ENCODE assay signal across 23 mouse cellular contexts in the genomic region with DNA sequence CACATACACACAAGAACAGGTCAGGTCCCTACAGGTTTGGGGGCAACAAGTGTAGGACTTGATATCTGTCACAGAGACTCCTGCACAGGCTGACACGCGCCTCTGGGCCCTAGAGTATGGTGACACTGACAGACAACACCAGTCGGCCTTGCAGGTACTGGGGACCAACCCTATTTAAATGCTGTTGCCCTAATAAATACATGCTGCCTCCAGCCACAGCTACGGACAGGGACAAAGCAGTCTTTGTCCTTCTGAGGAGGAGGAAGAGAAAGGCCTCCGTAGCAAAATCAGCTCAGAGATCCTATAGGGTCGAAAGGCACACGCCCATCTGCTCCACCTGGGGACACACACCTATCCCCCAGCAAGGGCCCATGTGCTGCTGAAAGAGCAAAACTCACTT. TPM values are rescaled to one million over a fixed set of nuclear protein-coding genes. Genes with fewer than 3 reads are reported as not detected.
DNase-seq lines count a peak whose midpoint lies in the region; ATAC-seq and TF ChIP-seq lines count a peak whose summit lies in the region.
"Had no signal": no experiment of that assay in that cellular context is flagged by ENCODE, and none has a peak within 500 bp of the region (broad histone marks: within the 10 kb centered on the region; RNA-seq: fewer than 3 reads in every experiment).

No protein-coding gene starts in this region.

- no peaks in the 10 kb centered on the region for H3K27me3 ChIP-seq in midbrain, embryonic 13.5 days
- no peaks in the 10 kb centered on the region for H3K27me3 ChIP-seq in midbrain, embryonic 11.5 days (ENCODE audit: control insufficient read depth, insufficient read depth, low read length)
- no peaks in the 10 kb centered on the region for H3K27me3 ChIP-seq in intestine, embryonic 15.5 days (replicated peaks)
- H3K27me3 ChIP-seq in intestine, postnatal 0 days (replicated peaks; ENCODE audit: control insufficient read depth, insufficient read depth, low read length): no peaks in the 10 kb centered on the region
- H3K27me3 ChIP-seq: embryonic facial prominence, embryonic 13.5 days; embryonic facial prominence, embryonic 15.5 days; forebrain, embryonic 12.5 days had no signal

- H3K4me2 ChIP-seq in midbrain, embryonic 13.5 days (replicated peaks): no peak overlapping the region
- no peak overlapping the region for H3K4me2 ChIP-seq in midbrain, embryonic 11.5 days
- no peak overlapping the region for H3K4me2 ChIP-seq in intestine, embryonic 15.5 days (replicated peaks)
- H3K4me2 ChIP-seq in intestine, postnatal 0 days (replicated peaks; ENCODE audit: low read depth): no peak overlapping the region
- H3K4me2 ChIP-seq: embryonic facial prominence, embryonic 13.5 days; embryonic facial prominence, embryonic 15.5 days; forebrain, embryonic 12.5 days had no signal

- no peaks in the 10 kb centered on the region for H3K9me3 ChIP-seq in midbrain, embryonic 13.5 days
- no peaks in the 10 kb centered on the region for H3K9me3 ChIP-seq in midbrain, embryonic 11.5 days (ENCODE audit: control insufficient read depth, low read length)
- no peaks in the 10 kb centered on the region for H3K9me3 ChIP-seq in intestine, embryonic 15.5 days
- no peaks in the 10 kb centered on the region for H3K9me3 ChIP-seq in intestine, postnatal 0 days (ENCODE audit: control insufficient read depth)
- H3K9me3 ChIP-seq: embryonic facial prominence, embryonic 13.5 days; embryonic facial prominence, embryonic 15.5 days; forebrain, embryonic 10.5 days; forebrain, embryonic 12.5 days had no signal

- DNase-seq in midbrain, embryonic 11.5 days (ENCODE audit: low spot score, missing footprints): no peak
- DNase-seq: adrenal gland, adult 2 months; adrenal gland, postnatal 10 days; adrenal gland, postnatal 25 days; B cell, adult 2 months; cerebellum, adult 11 months; cerebellum, adult 18-20 months; cerebellum, adult 8-10 months; cerebellum, adult 9-11 months; cerebellum, postnatal 14 days; cerebellum, postnatal 36 days; embryo, embryonic 11 days had no signal

- H3K9ac ChIP-seq in midbrain, embryonic 13.5 days (replicated peaks): 0 out of 2 replicates have a peak overlapping the region, but pooled peaks have one; percentile 6
- H3K9ac ChIP-seq in midbrain, embryonic 11.5 days (ENCODE audit: low read length): no peak overlapping the region; the same call in 1 of the 2 replicates
- no peak overlapping the region for H3K9ac ChIP-seq in intestine, embryonic 15.5 days
- no peak overlapping the region for H3K9ac ChIP-seq in intestine, postnatal 0 days (ENCODE audit: low read depth, low read length)
- H3K9ac ChIP-seq: embryonic facial prominence, embryonic 13.5 days; embryonic facial prominence, embryonic 15.5 days; forebrain, embryonic 12.5 days had no signal

- H3K4me1 ChIP-seq in midbrain, embryonic 13.5 days (replicated peaks): peaks cover 23% of the 10 kb centered on the region
- peaks cover under 1% of the 10 kb centered on the region; the same call in 1 of the 2 replicates for H3K4me1 ChIP-seq in midbrain, embryonic 11.5 days (ENCODE audit: control insufficient read depth, insufficient read depth, low read length)
- peaks cover 12% of the 10 kb centered on the region for H3K4me1 ChIP-seq in intestine, embryonic 15.5 days (replicated peaks)
- H3K4me1 ChIP-seq in intestine, postnatal 0 days (replicated peaks; ENCODE audit: control insufficient read depth, insufficient read depth, low read length): no peaks in the 10 kb centered on the region

- 90% methylated on average over 7 of the region's 7 CpGs for WGBS in midbrain, embryonic 13.5 days
- 92% methylated on average over 7 of the region's 7 CpGs for WGBS in midbrain, embryonic 11.5 days
- 67% methylated on average over 7 of the region's 7 CpGs for whole genome bisulfite sequencing in intestine, embryonic 15.5 days
- 48% methylated on average over 7 of the region's 7 CpGs for WGBS in intestine, postnatal 0 days

- H3K4me3 ChIP-seq in midbrain, embryonic 13.5 days (replicated peaks): no peak overlapping the region
- H3K4me3 ChIP-seq in midbrain, embryonic 11.5 days (ENCODE audit: low read depth, low read length): no peak overlapping the region
- H3K4me3 ChIP-seq in intestine, embryonic 15.5 days (replicated peaks): no peak overlapping the region
- no peak overlapping the region for H3K4me3 ChIP-seq in intestine, postnatal 0 days (ENCODE audit: low read depth, low read length)
- H3K4me3 ChIP-seq: embryonic facial prominence, embryonic 13.5 days; embryonic facial prominence, embryonic 15.5 days; erythroblast, embryonic 14.5 days; forebrain, embryonic 10.5 days; forebrain, embryonic 12.5 days had no signal

- ATAC-seq in midbrain, embryonic 13.5 days: no peak
- no peak for ATAC-seq in midbrain, embryonic 11.5 days (ENCODE audit: low FRiP score)
- peak; percentile 44; the same call in 1 of the 2 replicates for ATAC-seq in intestine, embryonic 15.5 days
- peak; percentile 56 for ATAC-seq in intestine, postnatal 0 days
- no peak for ATAC-seq in CD4-positive, CD25-positive, alpha-beta regulatory T cell, adult 4 months
- ATAC-seq: forebrain, embryonic 14.5 days; forebrain, embryonic 16.5 days had no signal

- H3K36me3 ChIP-seq in midbrain, embryonic 13.5 days: peaks cover 66% of the 10 kb centered on the region
- no peaks in the 10 kb centered on the region; the same call in 1 of the 2 replicates for H3K36me3 ChIP-seq in midbrain, embryonic 11.5 days (ENCODE audit: control insufficient read depth, insufficient read depth, low read length)
- peaks cover 17% of the 10 kb centered on the region; the same call in 1 of the 2 replicates for H3K36me3 ChIP-seq in intestine, embryonic 15.5 days
- peaks cover 38% of the 10 kb centered on the region for H3K36me3 ChIP-seq in intestine, postnatal 0 days (ENCODE audit: control insufficient read depth, insufficient read depth)

- no peak overlapping the region for H3K27ac ChIP-seq in midbrain, embryonic 13.5 days
- no peak overlapping the region for H3K27ac ChIP-seq in midbrain, embryonic 11.5 days (ENCODE audit: low read depth, low read length)
- H3K27ac ChIP-seq in intestine, embryonic 15.5 days: no peak overlapping the region
- H3K27ac ChIP-seq in intestine, postnatal 0 days (ENCODE audit: low read depth, low read length): no peak overlapping the region
- H3K27ac ChIP-seq: embryonic facial prominence, embryonic 13.5 days; embryonic facial prominence, embryonic 15.5 days; forebrain, embryonic 10.5 days; forebrain, embryonic 12.5 days had no signal

- no peak for TF ChIP-seq CTCF in intestine, postnatal 0 days (IDR thresholded peaks at IDR 0.05; ENCODE audit: low read depth)

RNA-seq across cellular contexts. Expression of a gene that starts 6.2 kb away (rescaled TPM):
- polyA plus RNA-seq in midbrain, embryonic 13.5 days (2015; fragmentation: Nextera tagmentation; extraction: Ambion mirVana): 24.4 and 26.0 TPM in 2 replicates
- polyA plus RNA-seq in midbrain, embryonic 11.5 days (2014; fragmentation: Nextera tagmentation; extraction: Ambion mirVana): 13.9 and 15.6 TPM in 2 replicates
- polyA plus RNA-seq in intestine, embryonic 15.5 days (2015; fragmentation: Nextera tagmentation; extraction: Ambion mirVana): 18.8 and 19.4 TPM in 2 replicates
- 5.7 and 7.0 TPM in 2 replicates for polyA plus RNA-seq in intestine, postnatal 0 days (2015; fragmentation: Nextera tagmentation; extraction: Ambion mirVana)
- 10 to 100 TPM; 22.2 to 34.3 TPM for polyA plus RNA-seq in CD4-positive, CD25-positive, alpha-beta regulatory T cell, adult 4 months (2017; shearing (Covaris generic))

RNA-seq across cellular contexts. Expression of a gene that starts 8.8 kb away (rescaled TPM):
- 20.7 and 22.4 TPM in 2 replicates for polyA plus RNA-seq in midbrain, embryonic 13.5 days (2015; fragmentation: Nextera tagmentation; extraction: Ambion mirVana)
- 8.3 and 11.4 TPM in 2 replicates for polyA plus RNA-seq in midbrain, embryonic 11.5 days (2014; fragmentation: Nextera tagmentation; extraction: Ambion mirVana)
- 18.9 and 20.3 TPM in 2 replicates for polyA plus RNA-seq in intestine, embryonic 15.5 days (2015; fragmentation: Nextera tagmentation; extraction: Ambion mirVana)
- 7.5 and 8.0 TPM in 2 replicates for polyA plus RNA-seq in intestine, postnatal 0 days (2015; fragmentation: Nextera tagmentation; extraction: Ambion mirVana)
- polyA plus RNA-seq in CD4-positive, CD25-positive, alpha-beta regulatory T cell, adult 4 months (2017; shearing (Covaris generic)): 10 to 100 TPM; 15.4 to 33.1 TPM

RNA-seq across cellular contexts. Expression of a gene that starts 27.9 kb away (rescaled TPM):
- 2.1 and 3.2 TPM in 2 replicates for polyA plus RNA-seq in midbrain, embryonic 13.5 days (2015; fragmentation: Nextera tagmentation; extraction: Ambion mirVana)
- polyA plus RNA-seq in midbrain, embryonic 11.5 days (2014; fragmentation: Nextera tagmentation; extraction: Ambion mirVana): 0.67 and 0.97 TPM in 2 replicates
- polyA plus RNA-seq in intestine, embryonic 15.5 days (2015; fragmentation: Nextera tagmentation; extraction: Ambion mirVana): 1.1 TPM in 2 replicates
- polyA plus RNA-seq in intestine, postnatal 0 days (2015; fragmentation: Nextera tagmentation; extraction: Ambion mirVana): 1.2 and 1.3 TPM in 2 replicates
- under 1 TPM; 0.33 to 0.50 TPM for polyA plus RNA-seq in CD4-positive, CD25-positive, alpha-beta regulatory T cell, adult 4 months (2017; shearing (Covaris generic))
- polyA plus RNA-seq: erythroblast, embryonic 14.5 days had no signal

RNA-seq across cellular contexts. Expression of a gene that starts 47.2 kb away (rescaled TPM):
- 53.6 and 76.6 TPM in 2 replicates for polyA plus RNA-seq in midbrain, embryonic 13.5 days (2015; fragmentation: Nextera tagmentation; extraction: Ambion mirVana)
- polyA plus RNA-seq in midbrain, embryonic 11.5 days (2014; fragmentation: Nextera tagmentation; extraction: Ambion mirVana): 42.9 and 46.4 TPM in 2 replicates
- 34.5 and 34.7 TPM in 2 replicates for polyA plus RNA-seq in intestine, embryonic 15.5 days (2015; fragmentation: Nextera tagmentation; extraction: Ambion mirVana)
- polyA plus RNA-seq in intestine, postnatal 0 days (2015; fragmentation: Nextera tagmentation; extraction: Ambion mirVana): 21.4 and 23.6 TPM in 2 replicates
- 1 to 10 TPM; 4.9 to 6.7 TPM for polyA plus RNA-seq in CD4-positive, CD25-positive, alpha-beta regulatory T cell, adult 4 months (2017; shearing (Covaris generic))

Comparison
In these comparisons a context has a peak if more than half of its experiments do, and no peak if none do; other contexts are left out.
1. ATAC-seq: peak in intestine, embryonic 15.5 days (single experiment) and intestine, postnatal 0 days (single experiment); none in midbrain, embryonic 13.5 days (single experiment), midbrain, embryonic 11.5 days (single experiment) and CD4-positive, CD25-positive, alpha-beta regulatory T cell, adult 4 months (single experiment).